Mouse (Mus musculus) adrenal gland, adult 10 weeks (tissue): ENCODE data around the gene Gm28551. TPM values are rescaled to one million over a fixed set of nuclear protein-coding genes. Genes with fewer than 3 reads are reported as not detected.

Source experiments
- polyA plus RNA-seq: library from polyadenylated mRNA; stranded (reverse); fragments of 350-450 nt; fragmentation: Illumina TruSeq; extraction: RNeasy Lipid Tissue Mini Kit (QIAGEN cat#74804); gene quantifications from one replicate; pipeline ENCODE4 v1.2.3, GENCODE M21; 2014; ENCODE audit warnings: low read depth, low replicate concordance

Gene Gm28551
- polyA plus RNA-seq, result 0.52 TPM

GRCm38 (mm10) chr1:53352327-53353261, at the start of gene Gm28551, which contains the start of the genes Asdurf and Asnsd1:
Gene Gm28551 (minus strand): TSS chr1:53352667.
Gene Asdurf (minus strand): TSS chr1:53352619.
Gene Asnsd1 (minus strand): TSS chr1:53352752.

GRCm38 (mm10) chr1:53312989-53313967, 39.2 kb downstream of the Gm28551 start, which contains the start of gene Osgepl1:
Gene Osgepl1 (plus strand): TSS chr1:53313624.

GRCm38 (mm10) chr1:53296581-53297383, 55.7 kb downstream of the Gm28551 start, which contains the start of the genes Pms1, Ormdl1 and Gm28778:
Gene Pms1 (minus strand): TSS chr1:53297018.
Gene Ormdl1 (plus strand): TSS chr1:53297095.
Gene Gm28778 (plus strand): TSS chr1:53297111.

Other genes starting within 250 kb of the Gm28551 start
- not detected for gene 1700019A02Rik, start 165.0 kb downstream of the Gm28551 start, polyA plus RNA-seq
- 8.2 TPM for gene Pms1, start 55.6 kb downstream of the Gm28551 start, polyA plus RNA-seq
- 118 TPM for gene Ormdl1, start 55.6 kb downstream of the Gm28551 start, polyA plus RNA-seq
- gene Gm28778, start 55.6 kb downstream of the Gm28551 start, polyA plus RNA-seq, result not detected
- 79.3 TPM for gene Osgepl1, start 39.0 kb downstream of the Gm28551 start, polyA plus RNA-seq
- gene Asdurf, start within 50 bp of the Gm28551 start, polyA plus RNA-seq, result 172 TPM
- gene Asnsd1, start 85 bp upstream of the Gm28551 start, polyA plus RNA-seq, result 75.2 TPM